Mouse (Mus musculus) kidney, postnatal 10 days (tissue): ENCODE measurements around the gene Ctsw.

Experiments
- DNase-seq: peaks from one replicate; pipeline ENCODE4 v3.0.0; 2021; ENCODE audit warnings: mixed read lengths

Gene Ctsw

GRCm38 (mm10) chr19:5487768-5488550 is 19.7 kb upstream of the Ctsw start, which contains the start of gene Mus81:
Gene Mus81, minus strand, starts transcription at chr19:5488402.
- peak; percentile 98 for DNase-seq

GRCm38 (mm10) chr19:5486771-5487170 is 18.5 kb upstream of the Ctsw start:
- DNase-seq, result no peak

DNA sequence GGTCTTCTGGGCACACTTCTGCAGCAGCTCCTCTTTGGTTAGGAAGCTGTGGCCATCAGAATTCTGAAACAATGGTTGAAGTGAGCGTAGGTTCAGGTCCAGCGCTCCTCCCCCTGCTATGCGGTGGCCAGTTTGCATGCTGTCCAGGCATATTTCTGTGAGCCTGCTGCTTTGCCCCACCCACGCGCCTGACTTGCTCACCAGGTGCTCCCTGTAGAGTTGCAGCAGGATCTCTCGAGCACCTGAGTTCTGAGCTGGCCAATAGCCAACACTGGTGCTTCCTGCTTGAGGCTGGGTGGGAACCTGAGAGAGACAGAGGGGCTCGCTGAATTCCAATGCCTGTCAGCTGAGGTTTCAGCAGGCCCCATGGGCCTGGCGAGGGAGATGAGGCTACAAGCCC is 18.0 kb upstream of the Ctsw start:
- peak; percentile 58 for DNase-seq

- no peak for DNase-seq
Measured at GRCm38 (mm10) chr19:5485821-5486220, 17.5 kb upstream of the Ctsw start.

DNA sequence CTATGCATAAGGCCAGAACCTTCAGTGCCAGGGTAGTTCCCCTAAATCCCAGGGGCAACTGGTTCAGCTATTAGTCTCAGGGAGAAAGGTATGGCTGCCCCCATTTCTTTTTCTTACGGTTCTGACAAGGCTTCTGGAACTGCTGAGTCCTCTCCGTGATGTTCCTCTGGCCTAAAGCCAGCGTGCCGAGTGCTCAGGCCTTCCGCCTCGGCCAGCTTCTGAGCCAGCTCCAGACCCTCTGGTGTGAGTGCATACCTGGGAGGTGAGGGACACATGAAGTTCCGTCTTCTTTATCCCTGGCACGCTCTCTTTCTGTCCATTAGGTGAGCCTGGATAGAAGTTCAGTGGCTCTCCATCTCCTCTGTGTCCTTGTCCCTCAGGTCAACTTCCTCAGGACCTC is 17.1 kb upstream of the Ctsw start:
- DNase-seq, result no peak

DNA sequence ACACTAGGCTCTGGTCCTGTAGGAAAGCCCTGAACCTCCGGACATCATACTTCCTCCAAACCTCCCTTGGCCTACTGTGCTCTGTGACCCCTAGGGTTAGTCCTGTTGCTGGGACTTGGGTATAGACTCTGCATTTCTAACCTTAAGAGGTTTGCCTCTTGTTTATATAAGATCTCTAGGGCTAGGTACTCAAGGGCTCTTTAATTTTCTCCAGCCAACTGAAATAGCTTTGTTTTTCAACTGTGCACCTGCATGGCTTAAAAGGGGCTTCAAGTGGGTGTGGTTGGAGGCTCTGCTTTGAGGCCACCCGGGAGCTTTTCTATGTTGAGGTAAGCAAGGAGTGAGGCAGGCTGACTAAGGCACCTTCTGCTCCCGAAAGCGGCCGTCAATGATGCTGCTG is 16.2 kb upstream of the Ctsw start:
- no peak for DNase-seq

- DNase-seq, result no peak
Measured at GRCm38 (mm10) chr19:5483386-5484359, 15.4 kb upstream of the Ctsw start.

DNA sequence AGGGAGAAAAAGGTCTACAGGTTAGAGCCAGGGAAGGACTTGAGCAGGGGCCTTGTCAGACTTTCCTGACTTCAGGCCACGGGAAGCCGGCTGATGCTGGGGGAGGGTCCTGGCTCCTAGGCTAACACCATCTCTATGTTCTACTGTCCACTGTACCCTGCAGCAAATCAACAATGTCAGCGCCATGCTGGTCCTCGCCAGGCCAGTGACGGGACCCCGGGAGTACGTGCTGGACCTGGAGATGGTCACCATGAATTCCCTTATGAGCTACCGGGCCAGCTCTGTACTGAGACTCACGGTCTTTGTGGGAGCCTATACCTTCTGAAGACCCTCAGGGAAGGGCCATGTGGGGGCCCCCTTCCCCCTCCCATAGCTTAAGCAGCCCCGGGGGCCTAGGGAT is 13.1 kb upstream of the Ctsw start:
- DNase-seq, result no peak

DNA sequence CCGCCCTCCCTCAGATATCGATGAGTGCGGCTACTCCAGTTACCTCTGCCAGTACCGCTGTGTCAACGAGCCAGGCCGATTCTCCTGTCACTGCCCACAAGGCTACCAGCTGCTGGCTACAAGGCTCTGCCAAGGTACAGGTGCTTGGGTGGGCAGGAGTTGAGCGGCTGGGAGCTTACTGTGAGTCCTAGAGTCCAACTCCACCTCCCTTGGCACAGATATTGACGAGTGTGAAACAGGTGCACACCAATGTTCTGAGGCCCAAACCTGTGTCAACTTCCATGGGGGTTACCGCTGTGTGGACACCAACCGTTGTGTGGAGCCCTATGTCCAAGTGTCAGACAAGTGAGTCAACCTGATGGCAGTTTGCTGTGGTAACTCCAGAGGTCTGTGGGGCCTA is 11.7 kb upstream of the Ctsw start:
- no peak for DNase-seq

- no peak for DNase-seq
Measured at GRCm38 (mm10) chr19:5477668-5478300, 9.5 kb upstream of the Ctsw start.

- DNase-seq, result no peak
Measured at GRCm38 (mm10) chr19:5477004-5477667, 8.8 kb upstream of the Ctsw start.

GRCm38 (mm10) chr19:5475069-5475714 is 6.9 kb upstream of the Ctsw start:
- peak; percentile 46 for DNase-seq

- DNase-seq, result peak; percentile 82
Measured at GRCm38 (mm10) chr19:5474281-5475068, 6.2 kb upstream of the Ctsw start.

DNA sequence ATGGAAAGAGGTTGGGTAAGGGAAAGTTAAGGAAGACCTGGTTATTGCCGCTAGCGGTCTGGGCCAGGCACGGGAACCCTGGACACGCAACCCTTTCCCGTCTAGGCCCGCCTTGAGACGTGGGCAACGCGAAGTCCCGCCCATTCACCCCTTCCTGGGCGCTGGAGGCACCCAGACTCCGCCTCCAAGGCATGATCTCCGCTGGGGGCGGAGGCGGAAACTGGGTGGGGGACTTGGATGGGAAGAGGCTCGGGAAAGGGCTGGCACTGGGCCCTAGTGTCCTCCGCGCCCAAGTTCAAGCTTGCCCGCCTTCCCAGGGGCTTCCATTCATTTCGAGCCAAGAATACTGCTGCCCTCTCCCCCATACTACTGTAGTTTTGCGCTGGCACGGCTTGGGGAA is 5.4 kb upstream of the Ctsw start, which contains the start of gene Efemp2:
TSS of gene Efemp2 (plus strand) at position 235 of the 400 bp plus-strand sequence.
- DNase-seq, result peak; percentile 89

- DNase-seq, result no peak
Measured at GRCm38 (mm10) chr19:5472857-5473256, 4.5 kb upstream of the Ctsw start.

DNA sequence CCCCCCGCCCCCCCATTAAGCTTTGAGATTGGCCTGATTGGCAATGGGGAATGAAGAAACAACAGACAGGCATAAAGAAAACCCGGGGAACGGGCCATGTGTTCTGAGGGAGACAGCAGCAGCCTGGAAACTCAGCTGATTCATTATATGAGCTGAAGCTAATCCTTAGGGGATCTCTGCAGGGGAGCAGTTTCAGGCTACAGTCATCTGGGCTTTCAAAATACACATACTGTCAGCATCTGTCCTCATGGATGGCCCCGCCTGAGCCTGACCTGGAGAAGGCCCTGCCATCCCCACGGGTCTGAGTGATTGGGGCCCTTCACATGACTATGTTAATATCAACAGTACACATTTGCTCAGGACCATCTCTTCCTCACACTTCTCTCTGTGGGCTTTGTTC is 3.5 kb upstream of the Ctsw start:
- DNase-seq, result no peak

GRCm38 (mm10) chr19:5466916-5467500 is 1.3 kb downstream of the Ctsw start:
- DNase-seq, result no peak

DNA sequence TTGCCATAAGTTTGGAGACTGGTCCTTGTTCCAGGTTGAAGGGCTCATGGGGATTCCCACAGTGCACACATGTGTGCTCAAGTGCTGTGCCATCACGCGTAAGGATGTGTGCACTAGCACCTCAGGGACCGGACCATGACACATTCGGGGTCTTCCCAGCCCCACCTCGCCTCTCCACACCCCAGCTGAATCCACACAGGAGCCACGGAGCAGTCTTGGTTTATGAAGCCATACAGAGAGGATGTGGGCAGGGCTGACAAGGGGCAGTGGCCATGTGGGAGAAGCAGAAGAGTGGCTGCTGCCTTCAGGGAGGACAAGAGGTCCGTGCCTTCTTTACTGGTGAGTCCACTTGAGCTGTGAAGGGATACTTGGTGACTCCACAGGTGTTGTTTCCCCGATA is 3.3 kb downstream of the Ctsw start:
- no peak for DNase-seq

- peak; percentile 77 for DNase-seq
Measured at GRCm38 (mm10) chr19:5463791-5464562, 4.3 kb downstream of the Ctsw start.

GRCm38 (mm10) chr19:5463212-5463611 is 5.1 kb downstream of the Ctsw start:
- DNase-seq, result no peak
